Mouse (Mus musculus) thymus, postnatal 4 days (tissue): Measurements from ENCODE around the gene Npm3.

Experiments used
- DNase-seq: peaks from one replicate; pipeline ENCODE4 v3.0.0; 2021

The Npm3 gene

GRCm38 (mm10) chr19:45749243-45750043, at the start of gene Npm3:
Npm3 (minus strand) TSS chr19:45749591.
- peak; percentile 95 for DNase-seq

GRCm38 (mm10) chr19:45796879-45797278, 47.5 kb upstream of the Npm3 start:
- peak; percentile 44 for DNase-seq

GRCm38 (mm10) chr19:45796061-45796556, 46.7 kb upstream of the Npm3 start:
- DNase-seq = peak; percentile 68

GRCm38 (mm10) chr19:45795406-45795944, 46.1 kb upstream of the Npm3 start:
- DNase-seq = no peak

GRCm38 (mm10) chr19:45794718-45795117, 45.3 kb upstream of the Npm3 start:
- DNase-seq = no peak

- no peak for DNase-seq
Observed at GRCm38 (mm10) chr19:45792404-45792803, 43.0 kb upstream of the Npm3 start.

GRCm38 (mm10) chr19:45789888-45790874, 40.8 kb upstream of the Npm3 start:
- no peak for DNase-seq

GRCm38 (mm10) chr19:45789365-45789764, 40.0 kb upstream of the Npm3 start:
- no peak for DNase-seq

- no peak for DNase-seq
Observed at GRCm38 (mm10) chr19:45788337-45788736, 38.9 kb upstream of the Npm3 start.

GRCm38 (mm10) chr19:45787450-45787849, 38.1 kb upstream of the Npm3 start:
- DNase-seq = no peak

- no peak for DNase-seq
Observed at GRCm38 (mm10) chr19:45785470-45785869, 36.1 kb upstream of the Npm3 start.

- DNase-seq = peak; percentile 29
Observed at GRCm38 (mm10) chr19:45783933-45784576, 34.7 kb upstream of the Npm3 start.

GRCm38 (mm10) chr19:45783181-45783932, 34.0 kb upstream of the Npm3 start, which contains the start of gene Mgea5:
Mgea5 (minus strand) TSS chr19:45783837.
- peak; percentile 98 for DNase-seq

GRCm38 (mm10) chr19:45782315-45783001, 33.1 kb upstream of the Npm3 start:
- DNase-seq = peak; percentile 74

GRCm38 (mm10) chr19:45781676-45782075, 32.3 kb upstream of the Npm3 start:
- DNase-seq = no peak

- DNase-seq = no peak
Observed at GRCm38 (mm10) chr19:45780350-45780915, 31.0 kb upstream of the Npm3 start.

GRCm38 (mm10) chr19:45775486-45775885, 26.1 kb upstream of the Npm3 start:
- DNase-seq = no peak

GRCm38 (mm10) chr19:45771501-45771900, 22.1 kb upstream of the Npm3 start:
- no peak for DNase-seq

GRCm38 (mm10) chr19:45760810-45761209, 11.4 kb upstream of the Npm3 start:
- no peak for DNase-seq

GRCm38 (mm10) chr19:45758671-45759070, 9.3 kb upstream of the Npm3 start:
- DNase-seq = no peak

- DNase-seq = no peak
Observed at GRCm38 (mm10) chr19:45753551-45753950, 4.2 kb upstream of the Npm3 start.
